Mouse (Mus musculus): ENCODE data around the gene Wdfy3.
"Not testable (repeated sequence)": the region's sequence is repeated elsewhere in the genome, so short reads cannot be mapped to it uniquely, and the experiment has no call there.

The Wdfy3 gene

GRCm38 (mm10) chr5:101862651-101863050 is 207.1 kb downstream of the Wdfy3 start:
- in situ Hi-C loops (cut with MboI; ENCODE audit: low pct_unique_long_range_greater_than_20kb in 1 of 2, low sequenced_read_pairs in 2 of 2, unreplicated experiment in 1 of 2), result no loop called here

GRCm38 (mm10) chr5:101861786-101862571 is 207.7 kb downstream of the Wdfy3 start:
- in situ Hi-C loops (cut with MboI; ENCODE audit: low pct_unique_long_range_greater_than_20kb in 1 of 2, low sequenced_read_pairs in 2 of 2, unreplicated experiment in 1 of 2), result no loop called here

GRCm38 (mm10) chr5:101858891-101859436 is 210.8 kb downstream of the Wdfy3 start:
- in situ Hi-C loops (cut with MboI; ENCODE audit: low pct_unique_long_range_greater_than_20kb in 1 of 2, low sequenced_read_pairs in 2 of 2, unreplicated experiment in 1 of 2), result no loop called here

GRCm38 (mm10) chr5:101855475-101855874 is 214.2 kb downstream of the Wdfy3 start:
- in situ Hi-C loops (cut with MboI; ENCODE audit: low pct_unique_long_range_greater_than_20kb in 1 of 2, low sequenced_read_pairs in 2 of 2, unreplicated experiment in 1 of 2), result no loop called here

- in situ Hi-C loops (cut with MboI; ENCODE audit: low pct_unique_long_range_greater_than_20kb in 1 of 2, low sequenced_read_pairs in 2 of 2, unreplicated experiment in 1 of 2), result no loop called here
These were observed 215.1 kb downstream of the Wdfy3 start for GRCm38 (mm10) chr5:101854667-101855066.

- in situ Hi-C loops (cut with MboI; ENCODE audit: low pct_unique_long_range_greater_than_20kb in 1 of 2, low sequenced_read_pairs in 2 of 2, unreplicated experiment in 1 of 2), result no loop called here
These were observed 215.6 kb downstream of the Wdfy3 start for GRCm38 (mm10) chr5:101854100-101854499.

- in situ Hi-C loops (cut with MboI; ENCODE audit: low pct_unique_long_range_greater_than_20kb in 1 of 2, low sequenced_read_pairs in 2 of 2, unreplicated experiment in 1 of 2), result no loop called here
These were observed 217.5 kb downstream of the Wdfy3 start for GRCm38 (mm10) chr5:101852116-101852680.

GRCm38 (mm10) chr5:101851133-101851532 is 218.6 kb downstream of the Wdfy3 start:
- in situ Hi-C loops (cut with MboI; ENCODE audit: low pct_unique_long_range_greater_than_20kb in 1 of 2, low sequenced_read_pairs in 2 of 2, unreplicated experiment in 1 of 2), result no loop called here

- in situ Hi-C loops (cut with MboI; ENCODE audit: low pct_unique_long_range_greater_than_20kb in 1 of 2, low sequenced_read_pairs in 2 of 2, unreplicated experiment in 1 of 2), result no loop called here
These were observed 222.0 kb downstream of the Wdfy3 start for GRCm38 (mm10) chr5:101847762-101848161.

- in situ Hi-C loops (cut with MboI; ENCODE audit: low pct_unique_long_range_greater_than_20kb in 1 of 2, low sequenced_read_pairs in 2 of 2, unreplicated experiment in 1 of 2), result no loop called here
These were observed 222.4 kb downstream of the Wdfy3 start for GRCm38 (mm10) chr5:101847323-101847722.

- in situ Hi-C loops (cut with MboI; ENCODE audit: low pct_unique_long_range_greater_than_20kb in 1 of 2, low sequenced_read_pairs in 2 of 2, unreplicated experiment in 1 of 2), result no loop called here
These were observed 223.8 kb downstream of the Wdfy3 start for GRCm38 (mm10) chr5:101845930-101846329.

- in situ Hi-C loops (cut with MboI; ENCODE audit: low pct_unique_long_range_greater_than_20kb in 1 of 2, low sequenced_read_pairs in 2 of 2, unreplicated experiment in 1 of 2), result no loop called here
These were observed 224.7 kb downstream of the Wdfy3 start for GRCm38 (mm10) chr5:101845011-101845410.

GRCm38 (mm10) chr5:101840476-101840875 is 229.2 kb downstream of the Wdfy3 start:
- in situ Hi-C loops (cut with MboI; ENCODE audit: low pct_unique_long_range_greater_than_20kb in 1 of 2, low sequenced_read_pairs in 2 of 2, unreplicated experiment in 1 of 2), result no loop called here

- in situ Hi-C loops (cut with MboI; ENCODE audit: low pct_unique_long_range_greater_than_20kb in 1 of 2, low sequenced_read_pairs in 2 of 2, unreplicated experiment in 1 of 2), result not testable (repeated sequence)
These were observed 232.1 kb downstream of the Wdfy3 start for GRCm38 (mm10) chr5:101837605-101838004.

GRCm38 (mm10) chr5:101836221-101836620 is 233.5 kb downstream of the Wdfy3 start:
- in situ Hi-C loops (cut with MboI; ENCODE audit: low pct_unique_long_range_greater_than_20kb in 1 of 2, low sequenced_read_pairs in 2 of 2, unreplicated experiment in 1 of 2), result no loop called here

- in situ Hi-C loops (cut with MboI; ENCODE audit: low pct_unique_long_range_greater_than_20kb in 1 of 2, low sequenced_read_pairs in 2 of 2, unreplicated experiment in 1 of 2), result no loop called here
These were observed 235.8 kb downstream of the Wdfy3 start for GRCm38 (mm10) chr5:101833875-101834274.

GRCm38 (mm10) chr5:101832991-101833390 is 236.7 kb downstream of the Wdfy3 start:
- in situ Hi-C loops (cut with MboI; ENCODE audit: low pct_unique_long_range_greater_than_20kb in 1 of 2, low sequenced_read_pairs in 2 of 2, unreplicated experiment in 1 of 2), result no loop called here

GRCm38 (mm10) chr5:101832042-101832441 is 237.7 kb downstream of the Wdfy3 start:
- in situ Hi-C loops (cut with MboI; ENCODE audit: low pct_unique_long_range_greater_than_20kb in 1 of 2, low sequenced_read_pairs in 2 of 2, unreplicated experiment in 1 of 2), result no loop called here

- in situ Hi-C loops (cut with MboI; ENCODE audit: low pct_unique_long_range_greater_than_20kb in 1 of 2, low sequenced_read_pairs in 2 of 2, unreplicated experiment in 1 of 2), result no loop called here
These were observed 239.5 kb downstream of the Wdfy3 start for GRCm38 (mm10) chr5:101830180-101830579.

- in situ Hi-C loops (cut with MboI; ENCODE audit: low pct_unique_long_range_greater_than_20kb in 1 of 2, low sequenced_read_pairs in 2 of 2, unreplicated experiment in 1 of 2), result no loop called here
These were observed 240.8 kb downstream of the Wdfy3 start for GRCm38 (mm10) chr5:101828932-101829331.

Measured in mouse embryonic stem cell (cell line).